Mouse (Mus musculus): Measurements from ENCODE around the gene Ccdc38.

The Ccdc38 gene

GRCm38 (mm10) chr10:93609236-93609635, 68.8 kb downstream of the Ccdc38 start:
- no peak for DNase-seq (ENCODE audit: low spot score)

GRCm38 (mm10) chr10:93610896-93611295, 70.5 kb downstream of the Ccdc38 start:
- DNase-seq (ENCODE audit: low spot score) = no peak

- DNase-seq (ENCODE audit: low spot score) = no peak
These were observed 71.1 kb downstream of the Ccdc38 start for GRCm38 (mm10) chr10:93611419-93612007.

GRCm38 (mm10) chr10:93614850-93615249, 74.4 kb downstream of the Ccdc38 start:
- DNase-seq (ENCODE audit: low spot score) = no peak

GRCm38 (mm10) chr10:93620438-93621179, 80.2 kb downstream of the Ccdc38 start:
- DNase-seq (ENCODE audit: low spot score) = no peak

- DNase-seq (ENCODE audit: low spot score) = no peak
These were observed 83.3 kb downstream of the Ccdc38 start for GRCm38 (mm10) chr10:93623725-93624124.

GRCm38 (mm10) chr10:93624151-93624550, 83.7 kb downstream of the Ccdc38 start:
- DNase-seq (ENCODE audit: low spot score) = no peak

- no peak for DNase-seq (ENCODE audit: low spot score)
These were observed 89.9 kb downstream of the Ccdc38 start for GRCm38 (mm10) chr10:93630310-93630709.

- no peak for DNase-seq (ENCODE audit: low spot score)
These were observed 91.7 kb downstream of the Ccdc38 start for GRCm38 (mm10) chr10:93632086-93632485.

- DNase-seq (ENCODE audit: low spot score) = no peak
These were observed 93.1 kb downstream of the Ccdc38 start for GRCm38 (mm10) chr10:93633563-93633962.
